Mouse (Mus musculus): ENCODE results near the gene Ip6k1.
"Not testable (repeated sequence)": the region's sequence is repeated elsewhere in the genome, so short reads cannot be mapped to it uniquely, and the experiment has no call there.

The Ip6k1 gene

GRCm38 (mm10) chr9:107982681-107983346 lies 19.5 kb upstream of the Ip6k1 start, which contains the start of gene Gm20661:
TSS of gene Gm20661 (plus strand) at chr9:107983058.
- peak; percentile 79 for DNase-seq (ENCODE audit: low spot score)

DNA sequence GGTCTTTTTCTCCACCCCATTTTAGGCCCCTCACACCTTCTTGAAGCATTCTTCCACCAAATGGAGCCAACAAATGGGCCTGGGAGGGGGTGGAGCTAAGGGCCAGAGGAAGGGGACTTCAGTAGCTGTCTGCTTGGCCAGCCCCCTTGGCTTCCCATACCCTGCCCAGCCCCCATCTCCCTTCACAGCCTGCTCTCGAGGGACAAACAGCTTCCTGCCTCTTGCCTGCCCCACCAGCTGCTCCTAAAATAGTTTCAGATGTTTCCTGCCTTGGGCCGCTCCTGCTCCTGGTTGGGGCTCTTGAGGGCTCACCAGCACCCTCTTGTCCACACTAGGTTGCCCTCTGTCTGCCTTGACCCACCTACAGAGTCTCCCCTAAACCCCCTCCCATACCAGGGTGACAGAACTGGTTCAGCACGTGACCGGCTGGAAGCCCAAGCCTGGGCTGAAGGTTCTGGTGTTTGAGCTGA lies 18.8 kb upstream of the Ip6k1 start:
- DNase-seq (ENCODE audit: low spot score), result peak; percentile 85

DNA sequence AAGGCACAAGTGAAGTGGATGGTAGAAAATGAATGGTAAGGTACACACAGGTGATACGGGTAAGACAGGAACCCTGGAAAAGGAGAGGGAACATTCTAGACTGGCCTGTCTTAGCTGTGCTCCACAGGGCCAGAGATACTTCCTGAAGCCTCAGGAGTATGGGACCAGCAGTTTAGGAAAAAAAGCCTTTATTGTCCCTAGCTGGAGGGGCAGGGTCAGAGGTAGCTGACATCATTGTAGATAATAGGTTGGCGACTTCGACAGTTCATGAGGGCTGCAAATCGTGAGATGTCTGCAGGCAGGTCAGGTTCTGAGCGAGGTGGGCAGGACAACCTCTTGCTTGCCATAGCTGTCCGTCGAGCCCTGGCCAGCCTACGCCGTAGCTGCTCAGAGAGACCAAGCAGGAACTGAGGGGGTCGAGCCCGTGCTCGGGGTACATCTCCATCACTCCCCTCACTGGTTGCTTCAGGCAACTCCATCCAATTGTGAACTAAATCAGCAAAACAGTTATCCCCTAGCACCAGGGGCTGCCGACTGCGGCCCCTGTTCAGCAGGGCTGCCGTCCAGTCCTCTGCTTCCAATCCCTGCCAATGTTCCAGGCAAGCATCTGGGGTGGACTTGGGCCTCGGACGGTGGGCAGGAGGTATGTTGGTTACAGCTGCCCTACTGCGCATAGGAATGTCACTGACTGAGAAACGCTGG lies 18.1 kb upstream of the Ip6k1 start:
- DNase-seq (ENCODE audit: low spot score), result peak; percentile 16

- DNase-seq (ENCODE audit: low spot score), result no peak
Measured at GRCm38 (mm10) chr9:107984754-107985055, 17.6 kb upstream of the Ip6k1 start.

GRCm38 (mm10) chr9:107985131-107986119 lies 16.9 kb upstream of the Ip6k1 start, which contains the start of gene Inka1:
TSS of gene Inka1 (minus strand) at chr9:107985879.
- DNase-seq (ENCODE audit: low spot score), result peak; percentile 88

- DNase-seq (ENCODE audit: low spot score), result peak; percentile 95
Measured at GRCm38 (mm10) chr9:107986376-107986775, 15.9 kb upstream of the Ip6k1 start.

DNA sequence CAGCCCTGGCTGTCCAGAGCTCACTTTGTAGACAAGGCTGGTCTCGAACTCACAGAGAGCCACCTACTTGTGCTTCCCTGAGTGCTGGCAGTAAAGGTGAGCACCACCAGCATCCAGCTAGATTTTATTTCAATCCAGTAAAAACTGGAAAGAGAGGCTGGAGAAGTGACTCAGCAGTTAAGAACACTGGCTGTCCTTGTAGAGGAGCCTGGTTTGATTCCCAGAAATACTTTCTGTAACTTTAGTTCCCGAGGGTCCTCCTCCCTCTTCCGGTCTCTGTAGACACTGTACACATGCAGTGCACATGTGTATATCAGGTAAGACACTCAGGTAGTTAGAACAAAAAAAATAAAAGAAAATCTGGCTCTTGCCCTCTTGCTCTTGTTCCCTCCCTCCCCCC lies 14.4 kb upstream of the Ip6k1 start:
- no peak for DNase-seq (ENCODE audit: low spot score)

DNA sequence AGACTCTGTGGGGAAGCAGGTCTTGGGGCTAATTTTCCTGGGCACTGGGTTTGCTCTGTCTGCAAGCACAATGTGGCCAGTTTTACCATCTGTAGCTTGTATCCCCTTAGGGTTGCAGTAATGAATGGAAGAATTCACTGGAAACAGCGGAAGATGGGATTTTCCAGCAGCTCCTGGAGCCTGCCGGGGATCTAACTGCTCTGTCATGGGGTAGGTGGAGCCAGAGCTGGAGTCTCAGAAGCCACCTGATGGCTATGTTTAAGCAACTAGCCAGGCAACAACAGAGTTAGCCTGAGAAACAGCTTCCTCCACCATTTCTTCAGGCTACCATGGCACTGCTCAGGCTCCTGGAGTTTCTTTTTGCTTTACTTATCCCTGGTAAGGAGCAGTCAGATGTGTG lies 10.1 kb upstream of the Ip6k1 start, which contains the start of gene Cdhr4:
Gene Cdhr4 (plus strand): TSS at position 301 of the 400 bp plus-strand sequence.
- DNase-seq (ENCODE audit: low spot score), result no peak

- no peak for DNase-seq (ENCODE audit: low spot score)
Measured at GRCm38 (mm10) chr9:107993013-107993412, 9.3 kb upstream of the Ip6k1 start.

- DNase-seq (ENCODE audit: low spot score), result no peak
Measured at GRCm38 (mm10) chr9:107994464-107994863, 7.8 kb upstream of the Ip6k1 start.

DNA sequence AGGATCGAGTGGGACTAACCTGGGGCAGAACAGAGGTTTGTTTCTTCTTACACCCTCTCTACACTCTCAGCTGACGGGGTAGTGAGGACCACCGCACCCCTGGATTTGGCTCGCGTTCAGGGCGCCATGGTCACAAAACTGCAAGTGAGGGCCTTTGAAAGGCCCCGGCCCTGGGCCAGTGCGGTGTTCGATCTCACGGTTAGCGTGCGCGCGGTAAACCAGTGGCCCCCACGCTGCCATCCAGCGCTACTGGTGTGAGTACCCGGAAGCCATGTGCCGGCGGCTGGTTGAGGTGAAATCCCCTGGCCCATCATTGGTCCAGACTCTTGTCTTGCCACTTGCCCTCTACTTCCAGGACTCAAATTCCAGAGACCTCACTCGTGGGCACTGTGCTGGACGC lies 6.8 kb upstream of the Ip6k1 start:
- no peak for DNase-seq (ENCODE audit: low spot score)

- no peak for DNase-seq (ENCODE audit: low spot score)
Measured at GRCm38 (mm10) chr9:107996049-107996448, 6.3 kb upstream of the Ip6k1 start, which contains the start of gene Gm20662. TSS of gene Gm20662 (plus strand) at chr9:107996349.

DNA sequence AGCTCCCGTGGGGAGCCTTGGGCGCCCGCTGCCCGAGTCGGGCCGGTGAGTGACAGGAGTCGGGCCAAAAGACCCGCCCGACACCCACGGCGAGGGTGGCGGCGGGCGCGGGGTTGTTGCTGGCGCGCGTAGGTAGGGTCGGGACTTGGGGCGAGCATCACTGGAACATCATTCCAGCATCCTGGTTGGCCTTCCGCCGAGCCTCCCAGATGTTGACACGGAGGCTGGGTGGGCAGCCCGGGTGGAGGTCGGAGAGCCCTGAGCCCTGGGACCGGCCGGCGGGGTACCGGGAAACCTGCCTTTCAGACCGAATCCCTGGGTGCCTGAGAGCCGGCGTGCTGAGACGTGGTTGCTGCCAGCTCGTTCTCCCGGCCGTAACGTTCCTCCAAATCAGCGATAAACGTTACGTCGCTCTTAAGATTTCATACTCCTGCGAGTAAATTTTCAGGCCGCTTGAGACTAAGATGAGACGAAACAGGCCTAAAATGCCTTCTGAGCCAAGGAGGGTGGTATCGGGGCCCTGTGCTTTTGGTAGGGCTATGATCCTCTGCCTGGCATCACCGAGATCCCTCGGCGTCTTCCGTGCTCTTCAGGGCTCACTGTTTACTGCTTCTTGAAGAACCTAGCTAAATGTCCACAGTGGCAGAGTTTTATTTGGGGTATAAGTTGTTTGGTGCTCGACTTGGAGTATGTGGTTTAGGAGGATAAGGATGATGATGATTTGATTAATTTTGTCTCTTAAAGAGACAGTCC lies 653 bp downstream of the Ip6k1 start:
- peak; percentile 17 for DNase-seq (ENCODE audit: low spot score)

GRCm38 (mm10) chr9:108003531-108003890 lies 1.2 kb downstream of the Ip6k1 start:
- DNase-seq (ENCODE audit: low spot score), result peak; percentile 45

GRCm38 (mm10) chr9:108008041-108008440 lies 5.7 kb downstream of the Ip6k1 start:
- DNase-seq (ENCODE audit: low spot score), result no peak

GRCm38 (mm10) chr9:108010385-108010784 lies 8.1 kb downstream of the Ip6k1 start:
- no peak for DNase-seq (ENCODE audit: low spot score)

GRCm38 (mm10) chr9:108013577-108013976 lies 11.3 kb downstream of the Ip6k1 start:
- DNase-seq (ENCODE audit: low spot score), result not testable (repeated sequence)

- no peak for DNase-seq (ENCODE audit: low spot score)
Measured at GRCm38 (mm10) chr9:108017127-108017526, 14.8 kb downstream of the Ip6k1 start.

GRCm38 (mm10) chr9:108020741-108021140 lies 18.4 kb downstream of the Ip6k1 start:
- DNase-seq (ENCODE audit: low spot score), result no peak

- DNase-seq (ENCODE audit: low spot score), result no peak
Measured at GRCm38 (mm10) chr9:108023216-108023615, 20.9 kb downstream of the Ip6k1 start.

DNA sequence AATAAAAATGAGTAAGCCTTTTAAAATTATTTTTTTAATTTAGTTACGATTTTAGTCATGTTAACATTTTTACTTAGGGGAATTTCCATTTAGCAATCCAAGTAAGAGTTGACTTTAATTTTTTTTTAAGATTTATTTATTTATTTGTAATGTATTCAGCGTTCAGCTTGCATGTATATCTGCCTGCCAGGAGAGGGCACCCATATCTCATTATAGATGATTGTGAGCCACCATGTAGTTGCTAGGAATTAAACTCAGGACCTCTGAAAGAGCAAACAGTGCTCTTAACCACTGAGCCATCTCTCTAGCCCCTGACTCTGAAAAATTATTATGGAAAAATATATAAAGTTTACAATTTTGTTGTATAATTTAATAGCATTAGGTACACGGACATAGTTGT lies 24.3 kb downstream of the Ip6k1 start:
- no peak for DNase-seq (ENCODE audit: low spot score)

- DNase-seq (ENCODE audit: low spot score), result no peak
Measured at GRCm38 (mm10) chr9:108027867-108028266, 25.6 kb downstream of the Ip6k1 start.

Measured in embryo, embryonic 10 days (tissue).